ENCODE assay signal across 30 mouse cellular contexts in genomic region chr2:104497231-104497630, GRCm38 (mm10). TPM values are rescaled to one million over a fixed set of nuclear protein-coding genes. Genes with fewer than 3 reads are reported as not detected.
A peak's percentile ranks its signal among the peaks of the same experiment; 100 is the strongest.
DNase-seq lines count a peak whose midpoint lies in the region; ATAC-seq and TF ChIP-seq lines count a peak whose summit lies in the region.
"Had no signal": no experiment of that assay in that cellular context is flagged by ENCODE, and none has a peak within 500 bp of the region (broad histone marks: within the 10 kb centered on the region; RNA-seq: fewer than 3 reads in every experiment).

No protein-coding gene starts in this region.

- 62% methylated on average over 2 of the region's 2 CpGs for WGBS in stomach, embryonic 15.5 days

- TF ChIP-seq POLR2A in cortical plate, adult 2 months (IDR thresholded peaks at IDR 0.05; ENCODE audit: extremely low read depth, insufficient read depth, low read length), result no peak

- no peak for ATAC-seq in stomach, embryonic 15.5 days (ENCODE audit: insufficient read depth, low FRiP score, low read depth)
- ATAC-seq: forebrain, embryonic 15.5 days; Patski had no signal

- no peak for TF ChIP-seq CTCF in layer of hippocampus, adult 2 months (conservative IDR thresholded peaks at IDR 0.05)
- TF ChIP-seq CTCF in cortical plate, adult 2 months (IDR thresholded peaks at IDR 0.05; ENCODE audit: extremely low read depth, insufficient read depth, low read length), result no peak

- no peak overlapping the region for H3K9ac ChIP-seq in stomach, embryonic 15.5 days
- H3K9ac ChIP-seq: embryonic facial prominence, embryonic 13.5 days; forebrain, embryonic 12.5 days; forebrain, embryonic 15.5 days; hindbrain, embryonic 12.5 days; hindbrain, embryonic 15.5 days had no signal

- H3K4me2 ChIP-seq in stomach, embryonic 15.5 days, result no peak overlapping the region
- H3K4me2 ChIP-seq: embryonic facial prominence, embryonic 13.5 days; forebrain, embryonic 12.5 days; forebrain, embryonic 15.5 days; heart, embryonic 13.5 days; hindbrain, embryonic 12.5 days; hindbrain, embryonic 15.5 days had no signal

- H3K36me3 ChIP-seq in stomach, embryonic 15.5 days, result no peaks in the 10 kb centered on the region
- H3K36me3 ChIP-seq: embryonic facial prominence, embryonic 10.5 days; embryonic facial prominence, embryonic 13.5 days; forebrain, embryonic 12.5 days; forebrain, embryonic 15.5 days; G1E; heart, embryonic 10.5 days; heart, embryonic 13.5 days; hindbrain, embryonic 12.5 days; hindbrain, embryonic 15.5 days had no signal

- peaks cover 4% of the 10 kb centered on the region for H3K4me1 ChIP-seq in cortical plate, adult 2 months (ENCODE audit: control insufficient read depth, insufficient read depth, low read length)
- peaks cover 20% of the 10 kb centered on the region; the same call in 1 of the 2 replicates for H3K4me1 ChIP-seq in stomach, embryonic 15.5 days

- peak overlapping the region; percentile 75 for H3K27ac ChIP-seq in layer of hippocampus, adult 2 months
- peak overlapping the region; percentile 43; the same call in 1 of the 2 replicates for H3K27ac ChIP-seq in cortical plate, adult 2 months (ENCODE audit: insufficient read depth, low read length)
- H3K27ac ChIP-seq in stomach, embryonic 15.5 days, result 0 out of 2 replicates have a peak overlapping the region, but pooled peaks have one; percentile 78
- H3K27ac ChIP-seq: embryonic facial prominence, embryonic 10.5 days; embryonic facial prominence, embryonic 13.5 days; forebrain, embryonic 12.5 days; forebrain, embryonic 15.5 days; gastrocnemius, adult 2 months; hindbrain, embryonic 12.5 days; hindbrain, embryonic 15.5 days had no signal

- H3K9me3 ChIP-seq in stomach, embryonic 15.5 days, result no peaks in the 10 kb centered on the region
- H3K9me3 ChIP-seq: embryonic facial prominence, embryonic 10.5 days; embryonic facial prominence, embryonic 13.5 days; forebrain, embryonic 12.5 days; forebrain, embryonic 15.5 days; G1E; heart, embryonic 10.5 days; heart, embryonic 13.5 days; hindbrain, embryonic 12.5 days; hindbrain, embryonic 15.5 days had no signal

- no peak overlapping the region for H3K4me3 ChIP-seq in layer of hippocampus, adult 2 months
- H3K4me3 ChIP-seq in cortical plate, adult 2 months (ENCODE audit: insufficient read depth, low read length), result no peak overlapping the region
- no peak overlapping the region for H3K4me3 ChIP-seq in stomach, embryonic 15.5 days (replicated peaks)
- H3K4me3 ChIP-seq: embryonic facial prominence, embryonic 10.5 days; embryonic facial prominence, embryonic 13.5 days; erythroblast, embryonic 14.5 days; forebrain, embryonic 12.5 days; forebrain, embryonic 15.5 days; gastrocnemius, adult 2 months; heart, embryonic 10.5 days; heart, embryonic 13.5 days; hindbrain, embryonic 12.5 days; hindbrain, embryonic 15.5 days had no signal

- DNase-seq in adrenal gland, adult 2 months, result peak; percentile 30
- DNase-seq in adrenal gland, postnatal 10 days, result no peak
- DNase-seq in layer of hippocampus, adult 2 months (ENCODE audit: low spot score in 2 of 2), result no peak
- no peak for DNase-seq in layer of hippocampus, adult 11-12 months (ENCODE audit: low spot score)
- no peak for DNase-seq in spleen, postnatal 4 days (ENCODE audit: low spot score in 2 of 2)
- DNase-seq in neural tube, embryonic 10.5 days (ENCODE audit: extremely low spot score, low spot score), result no peak
- DNase-seq: B cell, adult 2 months; cerebellum, adult 11 months; cerebellum, adult 2 months; cerebellum, adult 9-11 months; cerebellum, postnatal 25 days; embryo, embryonic 11 days; gastrocnemius, adult 2 months; gastrocnemius, postnatal 14 days; heart, adult 18-20 months; heart, postnatal 14 days had no signal

- H3K27me3 ChIP-seq in stomach, embryonic 15.5 days (replicated peaks), result no peaks in the 10 kb centered on the region
- H3K27me3 ChIP-seq: CH12.LX; embryonic facial prominence, embryonic 13.5 days; forebrain, embryonic 12.5 days; forebrain, embryonic 15.5 days; heart, embryonic 13.5 days; hindbrain, embryonic 12.5 days; hindbrain, embryonic 15.5 days; Patski had no signal

RNA-seq across cellular contexts. Expression of gene Hipk3, which starts 3.0 kb away (rescaled TPM):
- total RNA-seq in adrenal gland, adult 2 months (2021), result 100 to 1,000 TPM; 116 to 136 TPM
- polyA plus RNA-seq in adrenal gland, adult 2 months (2012; rRNA removed), result 28.8 and 30.6 TPM in 2 replicates
- 100 to 1,000 TPM; 150 to 164 TPM for total RNA-seq in adrenal gland, postnatal 10 days (2021)
- total RNA-seq in layer of hippocampus, adult 2 months (2021), result 10 to 100 TPM; 69.4 to 72.5 TPM
- polyA plus RNA-seq in cortical plate, adult 2 months (2012; rRNA removed), result 36.9 and 37.9 TPM in 2 replicates
- 15.4 and 16.2 TPM in 2 replicates for polyA plus RNA-seq in stomach, embryonic 15.5 days (2015; fragmentation: Nextera tagmentation; extraction: Ambion mirVana)
